Mouse (Mus musculus) liver, postnatal 0 days (tissue): ENCODE results near the gene Myadm.

Experiments
- CTCF ChIP-seq: sonication (generic); IDR thresholded peaks from 2 replicates; pipeline ENCODE4 v1.5.1; 2016; ENCODE audit warnings: antibody characterized with exemption, low read depth
- EP300 ChIP-seq: IDR thresholded peaks from 2 replicates; pipeline ENCODE4 v1.6.1; 2016; ENCODE audit warnings: antibody characterized with exemption, low read depth, mild to moderate bottlenecking

DNA sequence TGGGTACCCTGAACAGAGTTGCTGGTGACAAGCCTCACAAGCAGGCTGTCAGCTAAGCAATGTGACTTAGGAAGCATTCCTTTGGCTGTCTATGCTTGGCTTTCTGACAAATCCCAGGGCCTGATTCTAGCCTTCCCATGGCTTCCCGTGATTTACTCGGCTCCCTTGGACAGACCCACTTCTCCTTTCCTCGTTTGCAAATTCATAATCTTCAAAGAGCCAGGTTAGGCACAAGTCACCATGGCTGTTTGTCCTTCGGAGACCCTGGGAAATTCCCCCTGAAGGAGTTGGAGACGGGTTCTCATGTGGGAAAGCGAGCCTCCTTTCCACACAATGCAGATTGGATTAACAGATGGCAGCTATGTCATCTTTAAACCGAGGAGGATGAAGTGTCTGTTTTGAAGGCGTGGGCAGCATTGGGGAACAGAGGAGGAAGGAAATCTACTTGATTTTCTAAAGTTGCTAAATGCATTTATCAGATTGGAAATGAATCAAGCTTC is 8.2 kb upstream of the Myadm start:
- TF ChIP-seq CTCF (no peak), EP300 (no peak)
